Mouse (Mus musculus) limb, embryonic 11.5 days (tissue): ENCODE measurements around the gene Cdkl5. TPM values are rescaled to one million over a fixed set of nuclear protein-coding genes. Genes with fewer than 3 reads are reported as not detected.

Experiments used
- ATAC-seq: fragments of 200-750 bp; cut with Nextera tagmentation; 2 replicates; pipeline ENCODE4 v1.8.0; 2017; ENCODE audit warnings: low read depth; ENCODE audit not compliant: insufficient number of reproducible peaks, low FRiP score, low TSS enrichment
- DNase-seq: peaks from one replicate; pipeline ENCODE4 v3.0.0-alpha.2; 2015; ENCODE audit warnings: low spot score
- H3K27ac ChIP-seq: fragments of 300-500 bp; sonication (generic); replicated peaks from 2 replicates; pipeline ENCODE4 v1.5.1; 2014; ENCODE audit warnings: low read depth, mild to moderate bottlenecking, low read length
- H3K27me3 ChIP-seq: fragments of 300-500 bp; sonication (generic); 2 replicates; pipeline ENCODE4 v1.6.1; 2014; ENCODE audit warnings: mild to moderate bottlenecking, low read length, mixed read lengths; ENCODE audit not compliant: control insufficient read depth, insufficient read depth
- H3K36me3 ChIP-seq: fragments of 300-500 bp; sonication (generic); 2 replicates; pipeline ENCODE4 v1.6.1; 2014; ENCODE audit warnings: mild to moderate bottlenecking, low read length, moderate library complexity, mixed read lengths; ENCODE audit not compliant: control insufficient read depth, insufficient read depth
- H3K4me1 ChIP-seq: fragments of 300-500 bp; sonication (generic); 2 replicates; pipeline ENCODE4 v1.6.1; 2014; ENCODE audit warnings: low read length, mixed read lengths; ENCODE audit not compliant: control insufficient read depth, insufficient read depth
- H3K4me2 ChIP-seq: fragments of 300-500 bp; sonication (generic); 2 replicates; pipeline ENCODE4 v1.6.1; 2014; ENCODE audit warnings: low read depth, mild to moderate bottlenecking, moderate library complexity; ENCODE audit not compliant: severe bottlenecking
- H3K4me3 ChIP-seq: fragments of 300-500 bp; sonication (generic); 2 replicates; pipeline ENCODE4 v1.5.1; 2014; ENCODE audit warnings: low read depth, low read length
- H3K9ac ChIP-seq: fragments of 300-500 bp; sonication (generic); 2 replicates; pipeline ENCODE4 v1.6.1; 2014; ENCODE audit warnings: mild to moderate bottlenecking, low read length
- H3K9me3 ChIP-seq: fragments of 300-500 bp; sonication (generic); 2 replicates; pipeline ENCODE4 v1.6.1; 2016; ENCODE audit warnings: low read length; ENCODE audit not compliant: control insufficient read depth
- WGBS: fragments of 180-500 bp; shearing (Covaris S2); extraction: QIAGEN DNeasy Blood & Tissue Kit; methylation state at CpG from one replicate; pipeline ENCODE4 v1.1.7; 2014; 5-methylcytosine and 5-hydroxymethylcytosine counted together
- polyA plus RNA-seq: library from polyadenylated mRNA; unstranded; fragments of >200 nt; fragmentation: Nextera tagmentation; extraction: Ambion mirVana; gene quantifications from 2 replicates; pipeline ENCODE4 v1.2.1, GENCODE M21; 2014

Gene Cdkl5
- polyA plus RNA-seq, 1 experiment from 2014 or later, result 1.4 TPM

DNA sequence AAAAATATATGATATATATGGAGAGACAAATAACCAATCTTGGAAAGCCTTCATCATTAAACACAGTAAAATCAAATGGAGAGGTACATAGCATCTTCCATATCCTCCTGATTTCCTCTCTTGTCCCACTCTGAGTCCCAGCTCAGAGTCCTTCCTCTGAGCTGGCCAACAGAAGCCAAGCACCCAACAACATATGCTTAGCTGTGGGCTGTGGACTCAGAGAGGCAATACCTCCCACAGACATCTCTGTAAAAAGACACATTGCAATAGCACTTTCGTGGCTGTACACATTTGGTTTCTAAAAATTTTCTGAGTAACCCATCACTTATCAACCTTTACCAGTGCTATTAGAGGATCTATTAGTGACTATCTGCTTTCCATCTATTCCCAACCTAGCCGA is 44.9 kb downstream of the Cdkl5 start:
- Histone ChIP-seq H3K36me3 (no peaks in the 10 kb centered on the region), H3K9ac (no peak overlapping the region), H3K9me3 (no peaks in the 10 kb centered on the region), H3K27ac (no peak overlapping the region), H3K4me1 (no peaks in the 10 kb centered on the region), H3K4me2 (no peak overlapping the region), H3K4me3 (no peak overlapping the region), H3K27me3 (peaks cover 2% of the 10 kb centered on the region; the same call in 1 of the 2 replicates)
- 86% methylated on average over 2 of the region's 2 CpGs for WGBS
- DNase-seq (no peak), ATAC-seq (no peak)

DNA sequence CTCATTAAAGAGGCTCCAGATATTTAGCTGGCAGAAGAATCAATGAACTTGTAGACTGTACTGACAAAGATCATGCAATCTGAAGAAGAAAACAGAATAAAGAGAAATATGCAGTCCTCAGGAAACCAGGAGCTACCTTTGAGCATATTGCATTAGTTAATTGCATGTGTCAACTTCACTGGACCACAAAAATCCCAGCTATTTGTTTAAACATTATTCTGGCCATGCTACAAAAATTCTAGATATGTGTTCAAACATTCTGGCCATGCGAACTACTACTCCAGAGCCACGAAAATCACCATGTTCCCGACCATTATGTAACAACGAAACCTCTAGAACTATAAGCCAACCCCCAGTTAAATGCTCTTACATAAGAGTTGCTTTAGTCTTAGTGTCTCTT is 49.8 kb downstream of the Cdkl5 start:
- no peak for ATAC-seq

DNA sequence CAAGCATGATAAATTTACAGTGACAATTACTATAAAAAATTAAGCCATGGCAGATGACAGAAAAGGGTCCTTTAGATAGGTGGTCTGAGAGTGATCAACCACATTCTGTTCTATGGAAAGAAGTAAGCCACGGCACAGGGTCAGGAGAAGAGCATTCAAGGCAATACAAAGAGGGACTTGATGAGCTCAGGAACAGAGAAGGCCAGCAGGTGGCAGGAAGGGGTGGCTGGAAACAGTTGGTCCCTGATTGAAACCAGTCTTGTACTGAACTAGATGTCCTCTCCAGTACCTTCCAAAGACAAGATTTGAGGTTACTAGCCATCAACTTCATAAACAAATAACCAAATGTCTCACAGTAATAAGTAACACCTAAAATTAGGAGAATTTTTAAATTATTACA is 59.0 kb downstream of the Cdkl5 start:
- 74% methylated on average over 1 of the region's 1 CpGs for WGBS
- no peaks in the 10 kb centered on the region for H3K4me1 ChIP-seq
- no peak for DNase-seq
- ATAC-seq, result no peak
- H3K4me3 ChIP-seq, result no peak overlapping the region
- H3K9ac ChIP-seq, result no peak overlapping the region
- no peaks in the 10 kb centered on the region for H3K36me3 ChIP-seq
- H3K9me3 ChIP-seq, result no peaks in the 10 kb centered on the region
- H3K27ac ChIP-seq, result no peak overlapping the region
- no peaks in the 10 kb centered on the region for H3K27me3 ChIP-seq
- H3K4me2 ChIP-seq, result no peak overlapping the region

More for the DNA sequence above, 49.8 kb downstream of the Cdkl5 start:
- H3K4me1 ChIP-seq, result no peaks in the 10 kb centered on the region
- H3K27ac ChIP-seq, result no peak overlapping the region
- H3K9me3 ChIP-seq, result no peaks in the 10 kb centered on the region
- no peaks in the 10 kb centered on the region; the same call in 1 of the 2 replicates for H3K27me3 ChIP-seq
- no peak overlapping the region for H3K4me3 ChIP-seq
- H3K9ac ChIP-seq, result no peak overlapping the region
- WGBS, result 86% methylated on average over 4 of the region's 4 CpGs
- no peak overlapping the region for H3K4me2 ChIP-seq
- no peak for DNase-seq
- H3K36me3 ChIP-seq, result no peaks in the 10 kb centered on the region

DNA sequence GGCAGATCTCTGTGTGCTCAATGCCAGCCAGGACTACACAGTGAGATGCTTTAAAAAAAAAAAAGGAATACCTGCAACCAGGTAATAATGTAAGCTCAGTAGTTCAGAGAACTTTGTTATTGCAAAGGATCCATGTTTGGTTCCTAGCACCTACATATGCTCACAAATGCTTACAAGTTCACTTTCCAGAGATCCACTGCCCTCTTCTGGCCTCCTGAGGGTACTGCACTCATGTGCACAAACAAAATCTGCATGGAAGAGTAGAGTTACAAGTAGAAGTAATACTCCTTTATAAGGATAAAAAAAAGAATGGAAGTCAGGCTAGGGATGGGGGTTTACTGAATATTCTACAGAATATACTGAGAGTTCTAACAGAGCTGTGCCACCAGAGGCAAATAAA is 63.8 kb downstream of the Cdkl5 start:
- H3K27ac ChIP-seq, result no peak overlapping the region
- H3K4me1 ChIP-seq, result no peaks in the 10 kb centered on the region
- H3K4me3 ChIP-seq, result no peak overlapping the region
- ATAC-seq (no peak), DNase-seq (no peak)
- no peaks in the 10 kb centered on the region for H3K27me3 ChIP-seq
- H3K9ac ChIP-seq, result no peak overlapping the region
- no peak overlapping the region for H3K4me2 ChIP-seq
- no peaks in the 10 kb centered on the region for H3K9me3 ChIP-seq
- no peaks in the 10 kb centered on the region for H3K36me3 ChIP-seq

DNA sequence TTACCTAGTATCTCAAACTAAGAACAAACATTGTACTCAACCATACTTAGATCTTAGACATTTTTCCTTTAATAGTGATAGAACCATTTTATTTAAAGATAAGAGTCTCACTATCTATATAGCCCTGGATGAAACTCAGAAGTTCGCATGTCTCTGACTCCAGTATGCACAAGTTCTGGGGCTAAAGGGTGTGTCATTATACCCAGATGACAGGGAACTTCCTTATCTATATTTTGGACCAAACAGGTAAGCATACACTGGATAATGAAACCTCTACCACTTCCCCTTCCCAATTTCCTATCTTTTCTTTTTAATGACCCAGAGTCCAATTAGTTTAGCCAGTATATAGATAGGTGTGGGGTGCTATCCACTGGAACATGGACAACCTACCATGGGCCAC is 65.6 kb downstream of the Cdkl5 start:
- no peak for ATAC-seq
- no peaks in the 10 kb centered on the region for H3K9me3 ChIP-seq
- DNase-seq, result no peak
- no peak overlapping the region for H3K4me3 ChIP-seq
- WGBS, result 92% methylated on average over 1 of the region's 1 CpGs
- H3K4me2 ChIP-seq, result no peak overlapping the region
- H3K4me1 ChIP-seq, result no peaks in the 10 kb centered on the region
- H3K36me3 ChIP-seq, result no peaks in the 10 kb centered on the region
- no peaks in the 10 kb centered on the region for H3K27me3 ChIP-seq
- H3K9ac ChIP-seq, result no peak overlapping the region
- H3K27ac ChIP-seq, result no peak overlapping the region

DNA sequence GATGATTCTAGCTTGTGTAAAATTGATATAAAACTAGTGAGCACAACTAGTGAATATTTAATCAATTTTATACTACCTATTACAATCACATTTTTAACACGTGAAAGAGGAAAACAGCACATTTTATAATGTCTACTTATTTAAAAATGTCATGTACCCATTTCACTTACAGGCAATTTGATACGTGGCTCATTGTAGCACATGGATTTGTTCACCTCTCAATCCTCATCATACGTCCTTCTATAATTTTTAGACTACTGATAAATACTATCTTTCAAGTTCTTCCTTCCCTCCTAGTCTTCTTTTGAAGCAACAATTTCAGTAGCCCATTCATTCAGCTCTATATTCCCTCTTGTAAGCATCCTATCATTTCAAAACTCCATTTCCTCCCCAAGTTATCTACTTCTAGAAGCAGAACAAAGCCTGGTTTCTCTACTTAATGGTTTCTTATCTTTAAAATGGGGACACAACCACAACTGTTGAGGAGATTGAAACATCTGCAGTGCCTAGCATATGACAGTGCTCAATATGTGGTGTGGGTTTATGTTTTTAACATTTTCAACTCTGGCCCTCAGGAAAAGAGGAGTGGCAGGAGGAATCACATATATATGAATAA is 75.4 kb downstream of the Cdkl5 start:
- WGBS, result 84% methylated on average over 3 of the region's 3 CpGs

DNA sequence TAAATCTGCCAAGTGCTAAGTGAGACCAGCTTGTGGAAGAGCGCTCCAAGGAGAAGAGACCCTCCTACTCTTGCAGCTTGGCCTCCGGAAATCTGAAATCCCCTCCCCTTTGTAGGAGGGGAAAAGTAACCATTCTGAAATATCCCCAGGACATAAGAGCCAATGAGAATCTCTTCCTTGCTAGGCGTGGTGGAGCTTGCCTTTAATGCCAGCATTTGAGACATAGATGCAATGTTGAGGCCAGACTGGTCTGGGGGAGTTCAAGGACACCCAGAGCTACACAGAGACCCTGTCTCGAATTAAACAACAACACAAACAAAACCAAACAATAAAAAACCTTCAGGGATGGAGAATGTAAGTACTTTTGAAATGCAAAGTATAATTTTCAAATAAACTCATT is 87.6 kb downstream of the Cdkl5 start, which contains the start of gene Gja6:
Gene Gja6, minus strand, starts transcription at position 101 of the 400 bp plus-strand sequence.
- Histone ChIP-seq H3K27ac (no peak within 1 kb of the TSS), H3K4me3 (no peak within 1 kb of the TSS), H3K9ac (no peak within 1 kb of the TSS), H3K27me3 (peaks cover 2% of the 10 kb centered on the region; the same call in 1 of the 2 replicates), H3K36me3 (no peaks in the 10 kb centered on the region), H3K9me3 (no peaks in the 10 kb centered on the region), H3K4me1 (no peaks in the 10 kb centered on the region), H3K4me2 (no peak within 1 kb of the TSS)
- 71% methylated on average over 4 of the region's 4 CpGs for WGBS
- no peak for ATAC-seq
- no peak for DNase-seq

More for the DNA sequence above, 75.4 kb downstream of the Cdkl5 start:
- Histone ChIP-seq H3K4me2 (no peak overlapping the region), H3K27me3 (0 out of 2 replicates have a peak, but pooled peaks cover 2% of the 10 kb centered on the region), H3K36me3 (no peaks in the 10 kb centered on the region), H3K9ac (no peak overlapping the region), H3K27ac (no peak overlapping the region), H3K4me3 (no peak overlapping the region), H3K9me3 (no peaks in the 10 kb centered on the region), H3K4me1 (no peaks in the 10 kb centered on the region)
- no peak for ATAC-seq
- no peak for DNase-seq

DNA sequence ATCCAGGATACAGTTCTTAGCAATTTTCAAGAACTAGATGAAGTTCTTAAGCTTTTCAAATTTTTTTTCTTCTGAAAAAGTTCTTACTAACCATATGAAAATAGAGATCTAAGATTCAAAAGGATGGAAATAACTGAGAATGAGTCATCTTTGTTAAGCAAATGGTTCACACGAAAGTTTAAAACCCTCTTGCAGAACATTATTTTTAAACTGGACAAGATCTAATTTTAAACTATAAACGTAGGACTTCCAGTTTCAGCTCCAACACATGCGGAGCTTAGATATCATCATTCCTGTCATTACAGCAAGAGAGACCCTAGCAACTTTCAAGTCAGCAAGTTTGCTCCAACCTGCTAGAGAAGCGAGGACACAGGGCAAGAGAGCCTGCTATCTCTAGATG is 88.0 kb downstream of the Cdkl5 start:
- ATAC-seq, result no peak
- DNase-seq, result no peak
- Histone ChIP-seq H3K27me3 (peaks cover 3% of the 10 kb centered on the region; the same call in 1 of the 2 replicates), H3K36me3 (no peaks in the 10 kb centered on the region), H3K9ac (no peak overlapping the region), H3K4me2 (no peak overlapping the region), H3K4me1 (no peaks in the 10 kb centered on the region), H3K4me3 (no peak overlapping the region), H3K27ac (no peak overlapping the region), H3K9me3 (no peaks in the 10 kb centered on the region)
- 86% methylated on average over 4 of the region's 4 CpGs for WGBS

DNA sequence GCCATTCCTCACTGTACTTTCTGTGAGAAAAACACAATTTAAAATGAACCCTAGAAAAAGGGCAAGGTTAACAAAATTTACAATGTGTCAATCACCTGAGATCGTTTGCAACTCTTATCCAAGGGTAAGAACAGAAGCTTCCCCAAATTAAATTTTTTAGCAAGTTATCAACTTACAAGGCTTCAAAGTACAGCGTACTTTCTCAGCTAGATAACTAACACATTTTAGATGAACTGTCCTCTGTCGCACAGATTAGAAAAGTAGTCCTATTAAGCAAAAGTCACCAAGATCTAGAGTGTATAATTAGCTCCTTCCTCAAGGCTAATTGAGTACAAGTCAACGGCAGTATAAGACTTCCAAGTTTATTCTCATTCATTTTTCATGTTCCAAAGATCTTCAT is 88.6 kb downstream of the Cdkl5 start:
- H3K4me1 ChIP-seq, result no peaks in the 10 kb centered on the region
- H3K9me3 ChIP-seq, result no peaks in the 10 kb centered on the region
- ATAC-seq, result no peak
- H3K4me2 ChIP-seq, result no peak overlapping the region
- no peaks in the 10 kb centered on the region for H3K36me3 ChIP-seq
- H3K4me3 ChIP-seq, result no peak overlapping the region
- peaks cover 6% of the 10 kb centered on the region; the same call in 1 of the 2 replicates for H3K27me3 ChIP-seq
- H3K27ac ChIP-seq, result no peak overlapping the region
- no peak for DNase-seq
- 65% methylated on average over 4 of the region's 4 CpGs for WGBS
- H3K9ac ChIP-seq, result no peak overlapping the region
